28 mouse cellular contexts compared by ENCODE assay signal in genomic region chr14:75022522-75022921, GRCm38 (mm10). TPM values are rescaled to one million over a fixed set of nuclear protein-coding genes. Genes with fewer than 3 reads are reported as not detected.
DNase-seq lines count a peak whose midpoint lies in the region; ATAC-seq and TF ChIP-seq lines count a peak whose summit lies in the region.
"Had no signal": no experiment of that assay in that cellular context is flagged by ENCODE, and none has a peak within 500 bp of the region (broad histone marks: within the 10 kb centered on the region; RNA-seq: fewer than 3 reads in every experiment).

No protein-coding gene starts in this region.

- no peak overlapping the region for H3K4me3 ChIP-seq in bone marrow, adult 2 months (replicated peaks; ENCODE audit: control insufficient read depth, low read depth, low read length)
- H3K4me3 ChIP-seq: embryonic facial prominence, embryonic 10.5 days; embryonic facial prominence, embryonic 15.5 days; hindbrain, embryonic 13.5 days; layer of hippocampus, adult 2 months; limb, embryonic 13.5 days; lung, embryonic 15.5 days; midbrain, embryonic 13.5 days; neural tube, embryonic 15.5 days; stomach, embryonic 15.5 days had no signal

- 39% methylated on average over 9 of the region's 9 CpGs for WGBS in bone marrow, adult 2 months

- H3K4me1 ChIP-seq in bone marrow, adult 2 months (ENCODE audit: control insufficient read depth, insufficient read depth, low read length) = peaks cover 5% of the 10 kb centered on the region; the same call in 1 of the 2 replicates
- H3K4me1 ChIP-seq: embryonic facial prominence, embryonic 10.5 days; embryonic facial prominence, embryonic 15.5 days; hindbrain, embryonic 13.5 days; limb, embryonic 13.5 days; lung, embryonic 15.5 days; midbrain, embryonic 13.5 days; neural tube, embryonic 15.5 days; stomach, embryonic 15.5 days had no signal

- DNase-seq in layer of hippocampus, adult 9-11 months = peak; percentile 53
- no peak for DNase-seq in layer of hippocampus, postnatal 25 days (ENCODE audit: extremely low spot score in 1 of 2, low spot score in 1 of 2)
- peak; percentile 75 to 77 for DNase-seq in natural killer cell, adult 2 months (ENCODE audit: low spot score in 2 of 2)
- no peak for DNase-seq in heart, postnatal 10 days
- DNase-seq in lung, postnatal 25 days (ENCODE audit: low spot score) = no peak
- DNase-seq: adrenal gland, postnatal 10 days; cerebellum, adult 11-12 months; cerebellum, postnatal 10 days; gastrocnemius, postnatal 36 days; heart, postnatal 4 days; kidney, adult 8-10 months; kidney, postnatal 25 days; lung, postnatal 36 days; right cerebral cortex, postnatal 25 days had no signal

- TF ChIP-seq CTCF in bone marrow, adult 2 months (IDR thresholded peaks at IDR 0.05; ENCODE audit: control insufficient read depth, insufficient read depth, low read length) = no peak

- H3K27ac ChIP-seq in bone marrow, adult 2 months (ENCODE audit: control insufficient read depth, insufficient read depth, low read depth, low read length, poor library complexity) = peak overlapping the region; percentile 31; the same call in 1 of the 2 replicates
- H3K27ac ChIP-seq: embryonic facial prominence, embryonic 10.5 days; embryonic facial prominence, embryonic 15.5 days; hindbrain, embryonic 13.5 days; layer of hippocampus, adult 2 months; limb, embryonic 13.5 days; lung, embryonic 15.5 days; midbrain, embryonic 13.5 days; neural tube, embryonic 15.5 days; stomach, embryonic 15.5 days had no signal

- no peak for TF ChIP-seq POLR2A in bone marrow, adult 2 months (IDR thresholded peaks at IDR 0.05; ENCODE audit: borderline replicate concordance, control insufficient read depth, low read depth, low read length)

- intact Hi-C loops in heart, postnatal 10 days (cut with DNase I) = no loop called here

- no peak for ATAC-seq in erythroid progenitor cell, adult 5-6 weeks (replicated peaks; ENCODE audit: low FRiP score, poor library complexity, severe bottlenecking)
- ATAC-seq: forebrain, embryonic 14.5 days; intestine, embryonic 16.5 days; midbrain, embryonic 13.5 days had no signal

RNA-seq across cellular contexts. Expression of gene Rubcnl, which starts 6.7 kb away (rescaled TPM):
- total RNA-seq in layer of hippocampus, postnatal 25 days (2021) = 1 to 10 TPM in 1 of 2 experiments, under 1 TPM in 1; 0.99 to 1.0 TPM
- polyA plus RNA-seq in bone marrow, adult 2 months (2011; ENCODE audit: insufficient read depth, insufficient read length, low replicate concordance, missing spikeins) = 8.8 and 14.0 TPM in 2 replicates
- total RNA-seq in heart, postnatal 10 days (2021) = 1 to 10 TPM in 1 of 2 experiments, under 1 TPM in 1; 0.69 to 1.2 TPM
- 1.8 and 5.0 TPM in 2 replicates for total RNA-seq in erythroid progenitor cell, adult 5-6 weeks (2015; ENCODE audit: low replicate concordance)
- 1.3 and 2.6 TPM in 2 replicates for total RNA-seq in erythroid progenitor cell, adult 5-6 weeks (2017; ENCODE audit: low replicate concordance)
- polyA plus RNA-seq: liver, embryonic 11.5 days had no signal

Comparison
In these comparisons a context has a peak if more than half of its experiments do, and no peak if none do; other contexts are left out.
1. DNase-seq: peak in layer of hippocampus, adult 9-11 months (single experiment) and natural killer cell, adult 2 months (2 of 2); none in layer of hippocampus, postnatal 25 days (0 of 2), heart, postnatal 10 days (0 of 2) and lung, postnatal 25 days (single experiment).